Mouse (Mus musculus): Measurements from ENCODE around the gene Ppp4r4.

- no peak for TF ChIP-seq POLR2A (IDR thresholded peaks at IDR 0.05; ENCODE audit: insufficient read depth, low read depth, low read length)
- TF ChIP-seq EP300 (IDR thresholded peaks at IDR 0.05; ENCODE audit: insufficient read depth, low read depth, low read length): no peak
Measured at GRCm38 (mm10) chr12:103498768-103499167, 33.3 kb upstream of the Ppp4r4 start.

Data from heart, adult 2 months (tissue).